Mouse (Mus musculus): ENCODE data around the gene Map3k7. TPM values are rescaled to one million over a fixed set of nuclear protein-coding genes. Genes with fewer than 3 reads are reported as not detected.

Map3k7 gene
- total and polyA plus RNA-seq, 2 experiments: 20.7 to 31.3 TPM

DNA sequence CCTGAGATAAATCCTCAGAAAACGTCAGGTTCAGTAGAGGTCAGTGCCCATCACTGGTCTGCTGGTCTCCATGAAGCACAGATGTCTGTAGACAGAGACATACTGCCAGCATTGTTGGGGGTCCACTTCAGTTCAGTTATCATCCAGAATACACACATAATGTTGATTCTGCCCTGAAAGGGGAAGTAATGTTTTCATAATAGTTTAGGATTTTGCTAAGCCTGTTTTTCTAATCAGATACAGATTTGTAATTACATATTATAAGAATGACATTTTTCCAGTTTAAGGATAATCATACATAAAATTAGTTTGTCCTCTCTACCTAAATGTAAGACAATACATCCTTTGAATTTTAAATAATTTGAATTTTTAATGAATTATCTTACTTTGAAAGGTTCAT, 30.0 kb downstream of the Map3k7 start:
- TF ChIP-seq CTCF (IDR thresholded peaks at IDR 0.05; ENCODE audit: low read depth, low read length): no peak
- TF ChIP-seq POLR2A (IDR thresholded peaks at IDR 0.05; ENCODE audit: extremely low read depth, insufficient read depth, low read length): no peak
- peaks cover 49% of the 10 kb centered on the region for H3K36me3 ChIP-seq (ENCODE audit: control insufficient read depth, insufficient read depth, low read length)
- no peaks in the 10 kb centered on the region for H3K4me1 ChIP-seq (ENCODE audit: control insufficient read depth, insufficient read depth, low read length)
- no peak overlapping the region for H3K9ac ChIP-seq (ENCODE audit: low read depth, low read length)
- no peaks in the 10 kb centered on the region for H3K27me3 ChIP-seq (ENCODE audit: control insufficient read depth, insufficient read depth, low read length)
- no peak overlapping the region for H3K4me3 ChIP-seq (ENCODE audit: insufficient read depth, low read depth, low read length)
- no peak for DNase-seq (ENCODE audit: extremely low read depth, low read depth, low spot score)
- WGBS: 83% methylated on average over 1 of the region's 1 CpGs
- H3K27ac ChIP-seq (replicated peaks; ENCODE audit: insufficient read depth, low read depth, low read length): no peak overlapping the region
- H3K79me2 ChIP-seq (ENCODE audit: control insufficient read depth, insufficient read depth, low read length): no peaks in the 10 kb centered on the region

DNA sequence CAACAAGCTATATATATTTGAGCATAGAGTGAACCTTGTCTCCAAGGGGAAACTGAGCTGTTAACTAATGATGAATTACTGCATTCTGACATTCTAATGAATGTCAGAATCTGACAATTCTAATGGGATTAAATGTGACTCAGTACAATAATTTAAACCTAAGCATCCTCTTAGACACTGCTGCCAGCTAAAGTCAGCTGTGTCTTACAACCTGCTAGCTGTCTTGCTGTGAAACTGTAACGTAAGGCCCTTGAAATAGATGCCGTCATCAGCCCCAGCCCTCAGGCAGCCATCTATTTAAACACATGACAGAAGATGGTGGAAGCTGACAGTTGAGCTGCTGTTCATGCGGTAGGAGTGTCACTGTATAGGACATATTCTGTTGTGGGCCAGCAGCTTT, 37.6 kb downstream of the Map3k7 start:
- Histone ChIP-seq H3K4me3 (ENCODE audit: insufficient read depth, low read depth, low read length) (no peak overlapping the region), H3K36me3 (ENCODE audit: control insufficient read depth, insufficient read depth, low read length) (peaks cover 32% of the 10 kb centered on the region), H3K79me2 (ENCODE audit: control insufficient read depth, insufficient read depth, low read length) (no peaks in the 10 kb centered on the region), H3K4me1 (ENCODE audit: control insufficient read depth, insufficient read depth, low read length) (no peaks in the 10 kb centered on the region), H3K9ac (ENCODE audit: low read depth, low read length) (no peak overlapping the region), H3K27ac (replicated peaks; ENCODE audit: insufficient read depth, low read depth, low read length) (no peak overlapping the region), H3K27me3 (ENCODE audit: control insufficient read depth, insufficient read depth, low read length) (no peaks in the 10 kb centered on the region)
- TF ChIP-seq CTCF (IDR thresholded peaks at IDR 0.05; ENCODE audit: low read depth, low read length): no peak
- no peak for DNase-seq (ENCODE audit: extremely low read depth, low read depth, low spot score)
- over 99% methylated on average over 3 of the region's 3 CpGs for WGBS

DNA sequence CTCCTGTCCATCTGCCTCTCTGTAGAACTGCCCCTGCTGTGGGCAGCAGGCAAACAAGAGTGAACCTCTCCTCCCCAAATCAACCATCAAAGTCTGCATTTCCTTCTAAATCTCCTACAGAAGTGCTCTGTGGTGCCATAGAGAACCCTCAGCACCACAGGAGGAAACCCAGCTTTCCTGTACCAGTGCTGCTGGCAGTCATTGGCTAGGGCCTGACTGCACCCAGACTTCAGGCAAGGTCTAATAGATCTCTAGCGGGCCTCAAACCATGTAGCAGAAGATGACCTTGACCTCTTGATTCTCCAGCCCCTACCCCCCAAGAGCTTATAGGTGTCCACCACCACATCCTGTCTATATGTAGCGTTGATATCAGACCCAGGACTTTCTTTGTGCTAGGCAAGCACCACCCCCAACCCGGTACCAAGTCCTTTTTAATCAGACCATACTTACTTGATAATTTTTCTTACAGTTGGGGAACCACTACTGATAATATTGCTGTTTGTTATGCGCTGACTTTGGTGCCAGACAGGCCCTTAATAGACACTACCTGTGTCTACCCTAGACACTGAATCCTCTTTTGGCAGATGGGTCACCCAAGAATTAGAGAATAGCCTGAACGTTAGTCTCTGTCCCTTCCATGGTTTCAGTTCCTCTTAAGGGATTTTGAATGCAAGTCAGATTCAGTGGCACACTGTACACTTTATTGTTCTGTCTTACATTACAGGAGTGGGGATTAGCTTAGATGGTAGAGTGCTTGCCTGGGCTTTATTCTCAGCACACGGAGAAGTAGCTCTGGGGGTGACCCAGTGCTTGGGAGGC, 41.1 kb downstream of the Map3k7 start:
- Histone ChIP-seq H3K79me2 (ENCODE audit: control insufficient read depth, insufficient read depth, low read length) (no peaks in the 10 kb centered on the region), H3K36me3 (ENCODE audit: control insufficient read depth, insufficient read depth, low read length) (peaks cover 35% of the 10 kb centered on the region), H3K9ac (ENCODE audit: low read depth, low read length) (no peak overlapping the region), H3K27ac (replicated peaks; ENCODE audit: insufficient read depth, low read depth, low read length) (no peak overlapping the region), H3K27me3 (ENCODE audit: control insufficient read depth, insufficient read depth, low read length) (no peaks in the 10 kb centered on the region), H3K4me1 (ENCODE audit: control insufficient read depth, insufficient read depth, low read length) (no peaks in the 10 kb centered on the region), H3K4me3 (ENCODE audit: insufficient read depth, low read depth, low read length) (no peak overlapping the region)
- DNase-seq (ENCODE audit: extremely low read depth, low read depth, low spot score): no peak
- no peak for TF ChIP-seq POLR2A (IDR thresholded peaks at IDR 0.05; ENCODE audit: extremely low read depth, insufficient read depth, low read length)
- no peak for TF ChIP-seq CTCF (IDR thresholded peaks at IDR 0.05; ENCODE audit: low read depth, low read length)
- WGBS: 89% methylated on average over 6 of the region's 6 CpGs

DNA sequence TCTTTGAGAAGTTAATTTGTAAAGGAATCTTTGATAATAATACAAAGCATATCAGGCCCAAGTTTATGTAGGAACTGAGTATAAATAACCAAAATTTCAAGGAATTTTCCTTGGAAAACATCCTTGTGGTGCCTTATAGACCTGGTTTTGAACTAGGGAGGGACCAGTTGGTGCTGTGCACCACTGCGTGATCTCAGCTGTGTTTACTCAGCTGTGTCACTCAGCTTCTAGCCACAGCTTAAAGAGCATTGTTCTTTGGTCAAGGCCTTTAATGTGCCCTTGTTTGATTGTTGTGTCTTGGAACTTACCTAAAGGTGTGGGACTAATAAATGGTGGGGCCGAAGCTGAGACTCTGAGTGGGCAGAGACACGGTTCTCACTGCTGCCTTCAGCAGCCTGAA, 43.3 kb downstream of the Map3k7 start:
- TF ChIP-seq CTCF (IDR thresholded peaks at IDR 0.05; ENCODE audit: low read depth, low read length) (no peak), POLR2A (IDR thresholded peaks at IDR 0.05; ENCODE audit: extremely low read depth, insufficient read depth, low read length) (no peak)
- no peak for DNase-seq (ENCODE audit: extremely low read depth, low read depth, low spot score)
- Histone ChIP-seq H3K27ac (replicated peaks; ENCODE audit: insufficient read depth, low read depth, low read length) (no peak overlapping the region), H3K27me3 (ENCODE audit: control insufficient read depth, insufficient read depth, low read length) (no peaks in the 10 kb centered on the region), H3K4me3 (ENCODE audit: insufficient read depth, low read depth, low read length) (no peak overlapping the region), H3K36me3 (ENCODE audit: control insufficient read depth, insufficient read depth, low read length) (peaks cover 42% of the 10 kb centered on the region), H3K79me2 (ENCODE audit: control insufficient read depth, insufficient read depth, low read length) (no peaks in the 10 kb centered on the region), H3K9ac (ENCODE audit: low read depth, low read length) (no peak overlapping the region), H3K4me1 (ENCODE audit: control insufficient read depth, insufficient read depth, low read length) (no peaks in the 10 kb centered on the region)
- WGBS: 92% methylated on average over 3 of the region's 3 CpGs

DNA sequence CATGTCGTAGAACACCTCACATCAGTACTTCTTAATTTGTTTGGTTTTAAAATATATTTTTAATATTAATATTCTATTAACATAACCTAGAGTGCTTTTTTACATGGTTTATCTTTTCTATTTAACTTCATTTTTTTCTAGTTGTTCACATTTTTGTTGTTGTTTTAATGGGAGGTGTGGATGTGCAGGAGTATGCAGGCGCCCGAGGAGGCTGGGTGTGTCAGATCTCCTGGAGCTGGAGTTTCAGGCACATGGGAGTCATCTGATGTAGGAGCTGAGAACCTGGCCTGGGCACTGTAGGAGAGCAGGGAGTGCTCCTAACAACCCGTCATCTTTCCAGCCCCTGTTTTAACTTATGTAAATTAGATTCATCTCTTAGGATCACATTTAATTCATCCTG, 44.2 kb downstream of the Map3k7 start:
- H3K79me2 ChIP-seq (ENCODE audit: control insufficient read depth, insufficient read depth, low read length): no peaks in the 10 kb centered on the region
- H3K27ac ChIP-seq (replicated peaks; ENCODE audit: insufficient read depth, low read depth, low read length): no peak overlapping the region
- TF ChIP-seq CTCF (IDR thresholded peaks at IDR 0.05; ENCODE audit: low read depth, low read length) (no peak), POLR2A (IDR thresholded peaks at IDR 0.05; ENCODE audit: extremely low read depth, insufficient read depth, low read length) (no peak)
- H3K36me3 ChIP-seq (ENCODE audit: control insufficient read depth, insufficient read depth, low read length): peaks cover 47% of the 10 kb centered on the region
- H3K4me3 ChIP-seq (ENCODE audit: insufficient read depth, low read depth, low read length): no peak overlapping the region
- DNase-seq (ENCODE audit: extremely low read depth, low read depth, low spot score): no peak
- H3K9ac ChIP-seq (ENCODE audit: low read depth, low read length): no peak overlapping the region
- no peaks in the 10 kb centered on the region for H3K27me3 ChIP-seq (ENCODE audit: control insufficient read depth, insufficient read depth, low read length)
- 97% methylated on average over 4 of the region's 4 CpGs for WGBS
- no peaks in the 10 kb centered on the region for H3K4me1 ChIP-seq (ENCODE audit: control insufficient read depth, insufficient read depth, low read length)

DNA sequence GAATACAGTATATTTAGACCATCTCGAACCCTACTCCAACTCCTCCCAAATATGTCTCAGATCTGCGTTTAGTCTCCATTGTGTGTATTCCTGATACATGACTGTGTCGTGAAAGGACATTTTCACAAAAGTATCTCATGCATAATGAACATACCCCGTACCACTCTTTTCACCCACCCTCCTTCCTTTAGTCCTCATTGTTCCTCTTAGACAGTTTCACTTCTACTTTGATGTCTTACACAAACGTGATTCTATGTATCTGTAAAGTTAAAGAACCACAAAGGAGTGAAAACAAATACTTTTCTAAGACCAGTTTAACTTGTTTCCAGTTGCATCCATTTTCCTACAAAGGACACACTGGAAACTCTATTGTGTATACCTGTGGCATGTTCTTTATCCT, 46.9 kb downstream of the Map3k7 start:
- Histone ChIP-seq H3K27me3 (ENCODE audit: control insufficient read depth, insufficient read depth, low read length) (no peaks in the 10 kb centered on the region), H3K4me1 (ENCODE audit: control insufficient read depth, insufficient read depth, low read length) (no peaks in the 10 kb centered on the region), H3K4me3 (ENCODE audit: insufficient read depth, low read depth, low read length) (no peak overlapping the region), H3K36me3 (ENCODE audit: control insufficient read depth, insufficient read depth, low read length) (peaks cover 55% of the 10 kb centered on the region), H3K79me2 (ENCODE audit: control insufficient read depth, insufficient read depth, low read length) (no peaks in the 10 kb centered on the region), H3K27ac (replicated peaks; ENCODE audit: insufficient read depth, low read depth, low read length) (no peak overlapping the region), H3K9ac (ENCODE audit: low read depth, low read length) (no peak overlapping the region)
- TF ChIP-seq POLR2A (IDR thresholded peaks at IDR 0.05; ENCODE audit: extremely low read depth, insufficient read depth, low read length) (no peak), CTCF (IDR thresholded peaks at IDR 0.05; ENCODE audit: low read depth, low read length) (no peak)
- WGBS: 80% methylated on average over 5 of the region's 5 CpGs
- DNase-seq (ENCODE audit: extremely low read depth, low read depth, low spot score): no peak
